Mouse (Mus musculus) forebrain, embryonic 14.5 days (tissue): ENCODE results near the gene Ak4. TPM values are rescaled to one million over a fixed set of nuclear protein-coding genes. Genes with fewer than 3 reads are reported as not detected.
A peak's percentile ranks its signal among the peaks of the same experiment; 100 is the strongest.

Source experiments
- ATAC-seq: fragments of 200-750 bp; cut with Nextera tagmentation; 2 replicates; pipeline ENCODE4 v1.8.0; 2017; ENCODE audit warnings: mild to moderate bottlenecking, moderate library complexity
- DNase-seq: peaks from one replicate; pipeline ENCODE4 v3.0.0-alpha.2; 2015; ENCODE audit warnings: low spot score
- H3K27ac ChIP-seq: fragments of 300-500 bp; sonication (generic); 2 replicates; pipeline ENCODE4 v1.5.1; 2014; ENCODE audit warnings: low read depth, mild to moderate bottlenecking, control low read depth, low read length, moderate library complexity
- H3K27me3 ChIP-seq: fragments of 300-500 bp; sonication (generic); replicated peaks from 2 replicates; pipeline ENCODE4 v1.6.1; 2014; ENCODE audit warnings: low read length, control low read depth, mixed read lengths; ENCODE audit not compliant: control insufficient read depth, insufficient read depth
- H3K36me3 ChIP-seq: fragments of 300-500 bp; sonication (generic); 2 replicates; pipeline ENCODE4 v1.6.1; 2014; ENCODE audit warnings: low read length, control low read depth; ENCODE audit not compliant: control insufficient read depth, insufficient read depth
- H3K4me1 ChIP-seq: fragments of 300-500 bp; sonication (generic); 2 replicates; pipeline ENCODE4 v1.6.1; 2014; ENCODE audit warnings: antibody characterized with exemption, low read length, control low read depth; ENCODE audit not compliant: control insufficient read depth, insufficient read depth
- H3K4me2 ChIP-seq: fragments of 300-500 bp; sonication (generic); 2 replicates; pipeline ENCODE4 v1.6.1; 2014; ENCODE audit warnings: mild to moderate bottlenecking, control low read depth, low read length
- H3K4me3 ChIP-seq: fragments of 300-500 bp; sonication (generic); 2 replicates; pipeline ENCODE4 v1.5.1; 2014; ENCODE audit warnings: low read depth, low read length, control low read depth
- H3K9ac ChIP-seq: fragments of 300-500 bp; sonication (generic); 2 replicates; pipeline ENCODE4 v1.6.1; 2014; ENCODE audit warnings: mild to moderate bottlenecking, low read length, control low read depth, moderate library complexity
- H3K9me3 ChIP-seq: fragments of 300-500 bp; sonication (generic); replicated peaks from 2 replicates; pipeline ENCODE4 v1.6.1; 2016; ENCODE audit warnings: low read length, control low read depth, mixed read lengths; ENCODE audit not compliant: control insufficient read depth
- WGBS: fragments of 180-500 bp; shearing (Covaris S2); extraction: QIAGEN DNeasy Blood & Tissue Kit; methylation state at CpG from one replicate; pipeline ENCODE4 v1.1.7; 2014; 5-methylcytosine and 5-hydroxymethylcytosine counted together
- polyA plus RNA-seq: library from polyadenylated mRNA; unstranded; fragments of >200 nt; fragmentation: Nextera tagmentation; extraction: Ambion mirVana; gene quantifications from 2 replicates; pipeline ENCODE4 v1.2.1, GENCODE M21; 2014

The Ak4 gene
- polyA plus RNA-seq, 1 experiment from 2014 or later, result 4.6 TPM

- ATAC-seq, result no peak
- Histone ChIP-seq H3K27me3 (no peaks in the 10 kb centered on the region), H3K4me2 (no peak overlapping the region), H3K9me3 (no peaks in the 10 kb centered on the region), H3K27ac (no peak overlapping the region), H3K4me1 (no peaks in the 10 kb centered on the region), H3K4me3 (no peak overlapping the region), H3K9ac (no peak overlapping the region), H3K36me3 (no peaks in the 10 kb centered on the region)
- 84% methylated on average over 11 of the region's 11 CpGs for WGBS
- no peak for DNase-seq
Measured at GRCm38 (mm10) chr4:101416966-101417365, 2.1 kb upstream of the Ak4 start.

GRCm38 (mm10) chr4:101419911-101420880 lies 1.1 kb downstream of the Ak4 start:
- Histone ChIP-seq H3K27ac (no peak overlapping the region), H3K36me3 (no peaks in the 10 kb centered on the region), H3K9ac (peak overlapping the region; percentile 69), H3K4me1 (no peaks in the 10 kb centered on the region), H3K27me3 (no peaks in the 10 kb centered on the region), H3K9me3 (no peaks in the 10 kb centered on the region), H3K4me3 (peak overlapping the region; percentile 65), H3K4me2 (peak overlapping the region; percentile 98)
- under 1% methylated on average over 76 of the region's 90 CpGs for WGBS
- DNase-seq, result peak; percentile 45
- ATAC-seq, result peak; percentile 85

- DNase-seq, result peak; percentile 32
- no peaks in the 10 kb centered on the region for H3K27me3 ChIP-seq
- H3K9me3 ChIP-seq, result no peaks in the 10 kb centered on the region
- no peak for ATAC-seq
- H3K4me1 ChIP-seq, result no peaks in the 10 kb centered on the region
- H3K36me3 ChIP-seq, result no peaks in the 10 kb centered on the region
- 76% methylated on average over 7 of the region's 10 CpGs for WGBS
- H3K27ac ChIP-seq, result no peak overlapping the region
- H3K9ac ChIP-seq, result no peak overlapping the region
- H3K4me2 ChIP-seq, result no peak overlapping the region
- H3K4me3 ChIP-seq, result no peak overlapping the region
Measured at GRCm38 (mm10) chr4:101422996-101423395, 3.9 kb downstream of the Ak4 start.

GRCm38 (mm10) chr4:101423571-101423970 lies 4.5 kb downstream of the Ak4 start:
- no peak overlapping the region for H3K4me2 ChIP-seq
- H3K9ac ChIP-seq, result no peak overlapping the region
- no peak overlapping the region for H3K27ac ChIP-seq
- no peaks in the 10 kb centered on the region for H3K4me1 ChIP-seq
- DNase-seq (no peak), ATAC-seq (no peak)
- H3K9me3 ChIP-seq, result no peaks in the 10 kb centered on the region
- WGBS, result 90% methylated on average over 5 of the region's 5 CpGs
- H3K4me3 ChIP-seq, result no peak overlapping the region
- H3K27me3 ChIP-seq, result no peaks in the 10 kb centered on the region
- H3K36me3 ChIP-seq, result no peaks in the 10 kb centered on the region

GRCm38 (mm10) chr4:101424495-101424894 lies 5.4 kb downstream of the Ak4 start:
- Histone ChIP-seq H3K27me3 (no peaks in the 10 kb centered on the region), H3K4me2 (no peak overlapping the region), H3K36me3 (no peaks in the 10 kb centered on the region), H3K9ac (no peak overlapping the region), H3K9me3 (no peaks in the 10 kb centered on the region), H3K4me1 (no peaks in the 10 kb centered on the region), H3K27ac (no peak overlapping the region), H3K4me3 (no peak overlapping the region)
- 51% methylated on average over 3 of the region's 3 CpGs for WGBS
- no peak for DNase-seq
- ATAC-seq, result no peak

- H3K36me3 ChIP-seq, result no peaks in the 10 kb centered on the region
Measured at GRCm38 (mm10) chr4:101425119-101425518, 6.0 kb downstream of the Ak4 start.

GRCm38 (mm10) chr4:101425666-101426065 lies 6.6 kb downstream of the Ak4 start:
- no peak overlapping the region for H3K4me3 ChIP-seq
- H3K27me3 ChIP-seq, result no peaks in the 10 kb centered on the region
- no peak overlapping the region for H3K4me2 ChIP-seq
- H3K9me3 ChIP-seq, result no peaks in the 10 kb centered on the region
- WGBS, result 94% methylated on average over 3 of the region's 3 CpGs
- DNase-seq (no peak), ATAC-seq (no peak)
- H3K27ac ChIP-seq, result no peak overlapping the region
- no peaks in the 10 kb centered on the region for H3K36me3 ChIP-seq
- no peaks in the 10 kb centered on the region for H3K4me1 ChIP-seq
- H3K9ac ChIP-seq, result no peak overlapping the region

More at GRCm38 (mm10) chr4:101425119-101425518, 6.0 kb downstream of the Ak4 start:
- H3K4me2 ChIP-seq, result no peak overlapping the region
- DNase-seq (no peak), ATAC-seq (no peak)
- no peaks in the 10 kb centered on the region for H3K4me1 ChIP-seq
- H3K9me3 ChIP-seq, result no peaks in the 10 kb centered on the region
- no peak overlapping the region for H3K9ac ChIP-seq
- WGBS, result 76% methylated on average over 5 of the region's 5 CpGs
- no peak overlapping the region for H3K4me3 ChIP-seq
- H3K27ac ChIP-seq, result no peak overlapping the region
- H3K27me3 ChIP-seq, result no peaks in the 10 kb centered on the region

- ATAC-seq, result no peak
- Histone ChIP-seq H3K4me2 (no peak overlapping the region), H3K36me3 (0 out of 2 replicates have a peak, but pooled peaks cover 3% of the 10 kb centered on the region), H3K9ac (no peak overlapping the region), H3K27me3 (no peaks in the 10 kb centered on the region), H3K4me3 (no peak overlapping the region), H3K27ac (no peak overlapping the region), H3K9me3 (no peaks in the 10 kb centered on the region), H3K4me1 (no peaks in the 10 kb centered on the region)
- WGBS, result 88% methylated on average over 6 of the region's 6 CpGs
- DNase-seq, result no peak
Measured at GRCm38 (mm10) chr4:101426566-101426965, 7.5 kb downstream of the Ak4 start.
